Mouse (Mus musculus) liver, embryonic 14.5 days (tissue): ENCODE measurements around the gene Ccdc102a. TPM values are rescaled to one million over a fixed set of nuclear protein-coding genes. Genes with fewer than 3 reads are reported as not detected.

Experiments used
- ATAC-seq: fragments of 200-750 bp; cut with Nextera tagmentation; 2 replicates; pipeline ENCODE4 v1.8.0; 2017; ENCODE audit warnings: moderate number of reproducible peaks, mild to moderate bottlenecking, moderate library complexity; ENCODE audit not compliant: insufficient read depth
- DNase-seq, 3 experiments: peaks; one replicate each; pipeline ENCODE4 v3.0.0-alpha.2; 2012 to 2013; ENCODE audit warnings: low read depth in 3 of 3, low spot score in 3 of 3
- H3K27ac ChIP-seq: fragments of 300-500 bp; sonication (generic); 2 replicates; pipeline ENCODE4 v1.5.1; 2014; ENCODE audit warnings: moderate library complexity, mild to moderate bottlenecking, control low read depth, inconsistent platforms
- H3K27me3 ChIP-seq: fragments of 300-500 bp; sonication (generic); 2 replicates; pipeline ENCODE4 v1.6.1; 2014; ENCODE audit warnings: mild to moderate bottlenecking, low read length, moderate library complexity; ENCODE audit not compliant: control insufficient read depth, insufficient read depth
- H3K36me3 ChIP-seq: fragments of 300-500 bp; sonication (generic); replicated peaks from 2 replicates; pipeline ENCODE4 v1.6.1; 2014; ENCODE audit warnings: low read depth; ENCODE audit not compliant: control insufficient read depth, insufficient read depth
- H3K4me1 ChIP-seq, 2 experiments: fragments of 200-500 bp in 1 of 2; fragments of 300-500 bp in 1 of 2; sonication (generic) in 1 of 2; replicated peaks; 2 replicates each; pipeline ENCODE4 v1.6.1; 2012 to 2014; ENCODE audit warnings: antibody characterized with exemption in 1 of 2, inconsistent platforms in 1 of 2, low read length in 1 of 2; ENCODE audit not compliant: control insufficient read depth in 2 of 2, insufficient read depth in 2 of 2
- H3K4me2 ChIP-seq: fragments of 300-500 bp; sonication (generic); 2 replicates; pipeline ENCODE4 v1.6.1; 2014; ENCODE audit warnings: low read depth, mild to moderate bottlenecking, control low read depth, moderate library complexity
- H3K4me3 ChIP-seq, 2 experiments: fragments of 200-500 bp in 1 of 2; fragments of 300-500 bp in 1 of 2; sonication (generic) in 1 of 2; 2 replicates each; pipeline ENCODE4 v1.5.1; 2012 to 2014; ENCODE audit warnings: low read depth in 2 of 2, low read length in 2 of 2, mild to moderate bottlenecking in 2 of 2, control low read depth in 1 of 2, inconsistent platforms in 1 of 2, moderate library complexity in 1 of 2; ENCODE audit not compliant: insufficient read depth in 1 of 2
- H3K9ac ChIP-seq: fragments of 300-500 bp; sonication (generic); replicated peaks from 2 replicates; pipeline ENCODE4 v1.6.1; 2014; ENCODE audit warnings: mild to moderate bottlenecking, control low read depth, moderate library complexity
- H3K9me3 ChIP-seq: fragments of 300-500 bp; sonication (generic); 2 replicates; pipeline ENCODE4 v1.6.1; 2016; ENCODE audit warnings: low read length, mixed read lengths; ENCODE audit not compliant: control insufficient read depth
- CTCF ChIP-seq: IDR thresholded peaks from 2 replicates; pipeline ENCODE4 v1.5.1; 2016; ENCODE audit warnings: antibody characterized with exemption, low read depth, control low read depth
- EP300 ChIP-seq: IDR thresholded peaks from 2 replicates; pipeline ENCODE4 v1.6.1; 2016; ENCODE audit warnings: antibody characterized with exemption, low read depth
- WGBS: fragments of 180-500 bp; shearing (Covaris S2); extraction: QIAGEN DNeasy Blood & Tissue Kit; methylation state at CpG from one replicate; pipeline ENCODE4 v1.1.7; 2014; ENCODE audit not compliant: insufficient replicate concordance; 5-methylcytosine and 5-hydroxymethylcytosine counted together
- polyA plus RNA-seq, 2 experiments: library from polyadenylated mRNA; depleted of rRNA in 1 of 2; stranded (reverse) in 1 of 2; unstranded in 1 of 2; fragments of >200 nt; fragmentation: Nextera tagmentation in 1 of 2; extraction: Ambion mirVana in 1 of 2; gene quantifications; 2 replicates each; pipeline versions ENCODE4 v1.2.1 to v1.2.3; 2012 to 2014

Ccdc102a gene
- polyA plus RNA-seq, 2 experiments: 2.6 to 2.7 TPM

GRCm38 (mm10) chr8:94876820-94877219 is 41.1 kb downstream of the Ccdc102a start:
- Histone ChIP-seq H3K4me3 (no peak overlapping the region), H3K4me1 (peaks cover 20 to 21% of the 10 kb centered on the region in 2 experiments), H3K9ac (peak overlapping the region; percentile 15; the same call in 1 of the 2 replicates), H3K4me2 (peak overlapping the region; percentile 71), H3K36me3 (no peaks in the 10 kb centered on the region; the same call in 1 of the 2 replicates), H3K27me3 (peaks cover 8% of the 10 kb centered on the region), H3K27ac (peak overlapping the region; percentile 28), H3K9me3 (no peaks in the 10 kb centered on the region)
- WGBS: 31% methylated on average over 3 of the region's 3 CpGs
- DNase-seq: no peak
- no peak for TF ChIP-seq CTCF
- no peak for TF ChIP-seq EP300
- no peak for ATAC-seq

- Histone ChIP-seq H3K27ac (peak within 1 kb of the TSS; percentile 74), H3K27me3 (peaks cover 8% of the 10 kb centered on the region), H3K4me3 (peak within 1 kb of the TSS; percentile 73 to 81), H3K9me3 (no peaks in the 10 kb centered on the region), H3K4me2 (peak within 1 kb of the TSS; percentile 71), H3K9ac (peak within 1 kb of the TSS; percentile 83), H3K4me1 (peaks cover 21 to 24% of the 10 kb centered on the region in 2 experiments), H3K36me3 (no peaks in the 10 kb centered on the region; the same call in 1 of the 2 replicates)
- 1% methylated on average over 33 of the region's 37 CpGs for WGBS
- peak; percentile 85 for ATAC-seq
- TF ChIP-seq CTCF (no peak), EP300 (no peak)
- DNase-seq: peak; percentile 79 to 82 (median 80)
These were observed 41.6 kb downstream of the Ccdc102a start, which contains the start of gene Dok4 for GRCm38 (mm10) chr8:94876197-94876730. Dok4 (minus strand) TSS chr8:94876330.

- TF ChIP-seq EP300 (no peak), CTCF (no peak)
- Histone ChIP-seq H3K9me3 (no peaks in the 10 kb centered on the region), H3K4me2 (peak overlapping the region; percentile 71), H3K9ac (peak overlapping the region; percentile 83), H3K36me3 (no peaks in the 10 kb centered on the region; the same call in 1 of the 2 replicates), H3K4me3 (peak overlapping the region; percentile 73 to 81), H3K4me1 (peaks cover 21 to 26% of the 10 kb centered on the region in 2 experiments), H3K27me3 (peaks cover 8% of the 10 kb centered on the region), H3K27ac (peak overlapping the region; percentile 74)
- under 1% methylated on average over 20 of the region's 20 CpGs for WGBS
- peak; percentile 37 for ATAC-seq
- DNase-seq: no peak
These were observed 42.1 kb downstream of the Ccdc102a start for GRCm38 (mm10) chr8:94875871-94876150.

DNA sequence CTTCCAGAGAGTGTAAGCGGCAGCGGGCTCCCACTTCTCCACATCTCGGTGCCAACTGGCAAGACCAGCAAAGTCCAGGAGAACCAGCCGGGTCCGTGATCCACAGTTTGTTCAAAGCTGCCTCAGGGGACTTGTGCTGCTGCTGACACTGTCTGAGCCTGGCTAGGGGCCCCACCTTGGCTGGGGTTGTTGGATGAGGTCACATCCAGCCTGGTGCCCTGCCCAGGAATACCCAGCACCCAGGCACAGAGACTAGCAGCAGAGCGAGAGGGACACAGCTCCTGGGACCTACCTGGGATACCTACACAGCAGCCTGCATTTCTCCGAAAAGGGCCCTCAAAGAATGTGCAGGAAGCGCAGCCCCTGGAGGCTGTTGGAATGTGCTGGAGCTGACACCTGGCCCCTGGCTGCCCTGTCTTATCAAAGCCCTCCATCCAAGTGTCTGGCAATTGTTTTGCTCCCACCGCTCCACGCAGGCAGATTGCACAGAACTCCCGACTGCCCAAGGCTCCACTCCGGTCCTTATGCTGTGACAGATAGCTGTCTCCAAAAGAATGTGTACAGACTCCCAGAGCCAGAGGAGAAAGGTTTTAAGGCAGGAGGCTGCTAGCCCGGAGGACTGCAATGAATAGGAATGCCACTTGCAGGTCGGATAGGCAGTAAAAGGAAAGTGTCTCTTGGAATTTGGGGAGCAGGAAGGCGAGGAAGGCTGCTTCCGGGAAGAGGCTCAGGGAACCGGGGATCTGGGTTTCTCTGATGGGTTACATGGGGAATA is 42.6 kb downstream of the Ccdc102a start:
- H3K9me3 ChIP-seq: no peaks in the 10 kb centered on the region
- peak overlapping the region; percentile 73 to 81 for H3K4me3 ChIP-seq
- H3K4me2 ChIP-seq: peak overlapping the region; percentile 71
- WGBS: 20% methylated on average over 17 of the region's 17 CpGs
- peak overlapping the region; percentile 83 for H3K9ac ChIP-seq
- peaks cover 8% of the 10 kb centered on the region for H3K27me3 ChIP-seq
- H3K4me1 ChIP-seq: peaks cover 21 to 26% of the 10 kb centered on the region in 2 experiments
- TF ChIP-seq EP300: no peak
- no peak for TF ChIP-seq CTCF
- peak overlapping the region; percentile 74 for H3K27ac ChIP-seq
- H3K36me3 ChIP-seq: peaks cover 4% of the 10 kb centered on the region
- ATAC-seq (peak; percentile 23), DNase-seq (peak in 1 of 3 experiments; percentile 36)

DNA sequence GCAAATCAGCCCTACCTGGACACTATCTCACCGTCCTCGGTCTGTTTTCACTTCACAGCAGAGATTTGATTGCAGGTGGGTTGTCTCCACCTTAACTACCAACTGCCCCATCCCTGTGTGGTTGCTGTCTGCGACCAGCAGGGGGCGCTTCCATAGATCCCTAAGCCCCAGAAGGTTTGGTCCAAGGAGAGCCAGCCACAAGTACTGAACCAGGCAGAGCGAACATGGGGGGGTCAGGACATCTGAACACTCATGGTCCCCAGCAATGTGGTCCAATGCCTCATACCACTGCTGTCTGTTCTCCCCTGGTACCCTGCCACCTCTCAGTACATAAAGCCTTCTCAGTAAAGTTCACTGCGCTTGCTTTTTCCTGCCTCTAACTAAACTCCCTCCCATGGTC is 43.5 kb downstream of the Ccdc102a start:
- Histone ChIP-seq H3K27me3 (peaks cover 8% of the 10 kb centered on the region), H3K36me3 (peaks cover 4% of the 10 kb centered on the region), H3K27ac (peak overlapping the region; percentile 74), H3K4me3 (peak overlapping the region; percentile 73 to 81), H3K9me3 (no peaks in the 10 kb centered on the region), H3K4me2 (peak overlapping the region; percentile 71), H3K4me1 (peaks cover 21 to 26% of the 10 kb centered on the region in 2 experiments), H3K9ac (peak overlapping the region; percentile 83)
- 12% methylated on average over 6 of the region's 6 CpGs for WGBS
- ATAC-seq: peak; percentile 30; the same call in 1 of the 2 replicates
- DNase-seq: peak; percentile 68 to 73 (median 70)
- TF ChIP-seq CTCF (peak; percentile 99), EP300 (no peak)
